Mouse (Mus musculus): ENCODE results near the gene Apoa4. TPM values are rescaled to one million over a fixed set of nuclear protein-coding genes. Genes with fewer than 3 reads are reported as not detected.

Apoa4 gene
- total and polyA plus RNA-seq, 3 experiments: not detected

GRCm38 (mm10) chr9:46194809-46195208, 45.7 kb upstream of the Apoa4 start:
- Histone ChIP-seq H3K9me3 (replicated peaks; ENCODE audit: low read length) (no peaks in the 10 kb centered on the region), H3K36me3 (replicated peaks in 1 of 2; ENCODE audit: control insufficient read depth in 1 of 2, insufficient read depth in 1 of 2, low read length in 1 of 2) (peaks cover 57 to 81% of the 10 kb centered on the region in 2 experiments), H3K4me2 (ENCODE audit: insufficient read depth, low read depth, poor library complexity, severe bottlenecking) (no peak overlapping the region), H3K4me3 (replicated peaks in 1 of 3; ENCODE audit: low read depth in 2 of 3, low read length in 2 of 3, poor library complexity in 1 of 3) (no peak overlapping the region), H3K79me2 (replicated peaks; ENCODE audit: control insufficient read depth, extremely low read depth, insufficient read depth, poor library complexity, severe bottlenecking) (no peaks in the 10 kb centered on the region), H3K27me3 (replicated peaks) (no peaks in the 10 kb centered on the region), H3K9ac (ENCODE audit: insufficient read depth, low read depth) (no peak overlapping the region), H3K27ac (ENCODE audit: insufficient read depth, low read depth) (no peak overlapping the region), H3K4me1 (ENCODE audit: control insufficient read depth in 1 of 2, insufficient read depth in 2 of 2) (peaks cover 0 to 17% of the 10 kb centered on the region in 2 experiments; a peak in 2 of 4 replicates)
- TF ChIP-seq RCOR1 (conservative IDR thresholded peaks at IDR 0.05; ENCODE audit: low read depth, low read length) (no peak), GABPA (IDR thresholded peaks at IDR 0.05; ENCODE audit: insufficient replicate concordance, low read depth, low read length) (no peak), SIN3A (IDR thresholded peaks at IDR 0.05; ENCODE audit: low read length) (no peak), MAFK (IDR thresholded peaks at IDR 0.05; ENCODE audit: insufficient replicate concordance, low read length) (no peak), ETS1 (conservative IDR thresholded peaks at IDR 0.05; ENCODE audit: low read depth, low read length) (no peak), USF1 (IDR thresholded peaks at IDR 0.05; ENCODE audit: low read depth, low read length) (no peak), TCF12 (IDR thresholded peaks at IDR 0.05; ENCODE audit: low read depth, low read length) (no peak), SMC3 (IDR thresholded peaks at IDR 0.05; ENCODE audit: low read depth, low read length) (no peak), CTCF (conservative IDR thresholded peaks at IDR 0.05 in 1 of 2, IDR thresholded peaks at IDR 0.05 in 1 of 2; ENCODE audit: low read depth in 2 of 2, low read length in 2 of 2) (no peak), JUND (conservative IDR thresholded peaks at IDR 0.05; ENCODE audit: low read depth, low read length) (no peak), USF2 (conservative IDR thresholded peaks at IDR 0.05; ENCODE audit: low read depth, low read length) (no peak), KAT2A (IDR thresholded peaks at IDR 0.05; ENCODE audit: insufficient replicate concordance, low read length) (no peak), MAX (IDR thresholded peaks at IDR 0.05; ENCODE audit: low read length) (no peak), ZC3H11A (IDR thresholded peaks at IDR 0.05; ENCODE audit: low read depth, low read length) (no peak), ZNF384 (IDR thresholded peaks at IDR 0.05; ENCODE audit: low read depth, low read length) (no peak), TBP (conservative IDR thresholded peaks at IDR 0.05; ENCODE audit: low read depth, low read length) (no peak), MXI1 (IDR thresholded peaks at IDR 0.05; ENCODE audit: low read depth, low read length) (no peak), PAX5 (IDR thresholded peaks at IDR 0.05; ENCODE audit: low read length) (no peak), NRF1 (IDR thresholded peaks at IDR 0.05; ENCODE audit: low read depth, low read length) (no peak), POLR2A (IDR thresholded peaks at IDR 0.05; ENCODE audit: low read depth, low read length) (no peak)
- no peak for DNase-seq (ENCODE audit: extremely low read depth)
- dilution Hi-C loops (cut with MboI; ENCODE audit: extremely low pct_ligation_motif_present, extremely low pct_unique_long_range_greater_than_20kb, low sequenced_read_pairs): no loop called here
- in situ Hi-C loops (cut with MboI; ENCODE audit: low pct_ligation_motif_present, low pct_unique_long_range_greater_than_20kb, low sequenced_read_pairs): loop anchor here (5.0 kb wide), 1 partner anchor 203 kb away; no protein-coding TSS in a partner anchor

DNA sequence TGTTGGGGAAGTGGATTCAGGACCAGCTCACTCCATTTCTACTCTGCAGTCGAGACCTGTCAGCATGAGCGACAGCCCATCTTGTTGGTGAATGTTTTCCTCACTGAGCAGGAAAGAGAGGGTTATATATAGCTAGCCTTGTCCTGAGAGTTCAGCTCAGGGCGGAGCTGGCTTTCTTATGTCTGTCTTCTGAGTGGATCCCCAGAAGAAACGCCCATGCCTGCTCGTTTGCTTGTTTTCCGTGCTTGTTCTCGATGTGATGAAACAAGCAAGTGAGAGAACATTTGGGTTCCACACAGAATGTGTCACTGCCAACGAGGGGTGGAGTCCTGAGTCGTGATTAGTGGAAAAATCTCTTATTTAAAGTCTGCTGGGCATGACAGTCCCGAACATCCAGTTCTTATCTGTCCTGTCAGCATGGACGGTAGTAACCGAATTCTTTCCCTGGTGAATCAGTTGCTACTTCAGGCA, 43.8 kb upstream of the Apoa4 start:
- no peak for TF ChIP-seq PAX5 (IDR thresholded peaks at IDR 0.05; ENCODE audit: low read length)
- TF ChIP-seq TBP (conservative IDR thresholded peaks at IDR 0.05; ENCODE audit: low read depth, low read length): no peak
- TF ChIP-seq CHD2 (IDR thresholded peaks at IDR 0.05; ENCODE audit: low read length): no peak
- TF ChIP-seq ZC3H11A (IDR thresholded peaks at IDR 0.05; ENCODE audit: low read depth, low read length): no peak
- no peak for TF ChIP-seq JUND (conservative IDR thresholded peaks at IDR 0.05; ENCODE audit: low read depth, low read length)
- no peak for TF ChIP-seq BHLHE40 (IDR thresholded peaks at IDR 0.05; ENCODE audit: low read depth, low read length)
- no peak for TF ChIP-seq MAZ (IDR thresholded peaks at IDR 0.05; ENCODE audit: low read depth, low read length)
- TF ChIP-seq RAD21 (IDR thresholded peaks at IDR 0.05; ENCODE audit: low read depth, low read length): no peak
- TF ChIP-seq USF1 (IDR thresholded peaks at IDR 0.05; ENCODE audit: low read depth, low read length): no peak
- no peak for TF ChIP-seq USF2 (conservative IDR thresholded peaks at IDR 0.05; ENCODE audit: low read depth, low read length)
- TF ChIP-seq TCF12 (IDR thresholded peaks at IDR 0.05; ENCODE audit: low read depth, low read length): no peak
- Histone ChIP-seq H3K9ac (ENCODE audit: insufficient read depth, low read depth) (no peak overlapping the region), H3K4me3 (replicated peaks in 1 of 3; ENCODE audit: low read depth in 2 of 3, low read length in 2 of 3, poor library complexity in 1 of 3) (no peak overlapping the region), H3K4me2 (ENCODE audit: insufficient read depth, low read depth, poor library complexity, severe bottlenecking) (no peak overlapping the region), H3K9me3 (replicated peaks; ENCODE audit: low read length) (no peaks in the 10 kb centered on the region), H3K4me1 (ENCODE audit: control insufficient read depth in 1 of 2, insufficient read depth in 2 of 2) (peaks cover 0 to 17% of the 10 kb centered on the region in 2 experiments; a peak in 2 of 4 replicates), H3K27me3 (replicated peaks) (no peaks in the 10 kb centered on the region), H3K27ac (ENCODE audit: insufficient read depth, low read depth) (no peak overlapping the region), H3K79me2 (replicated peaks; ENCODE audit: control insufficient read depth, extremely low read depth, insufficient read depth, poor library complexity, severe bottlenecking) (no peaks in the 10 kb centered on the region), H3K36me3 (replicated peaks in 1 of 2; ENCODE audit: control insufficient read depth in 1 of 2, insufficient read depth in 1 of 2, low read length in 1 of 2) (peaks cover 64 to 84% of the 10 kb centered on the region in 2 experiments)
- dilution Hi-C loops (cut with MboI; ENCODE audit: extremely low pct_ligation_motif_present, extremely low pct_unique_long_range_greater_than_20kb, low sequenced_read_pairs): no loop called here
- in situ Hi-C loops (cut with MboI; ENCODE audit: low pct_ligation_motif_present, low pct_unique_long_range_greater_than_20kb, low sequenced_read_pairs): loop anchor here (5.0 kb wide), 1 partner anchor 204 kb away; no protein-coding TSS in a partner anchor
- DNase-seq (ENCODE audit: extremely low read depth): no peak

All from CH12.LX (cell line).